Mouse (Mus musculus) liver, embryonic 11.5 days (tissue): Measurements from ENCODE around the gene Mpzl2. TPM values are rescaled to one million over a fixed set of nuclear protein-coding genes. Genes with fewer than 3 reads are reported as not detected.

ENCODE experiments used
- ATAC-seq: fragments of 200-750 bp; cut with Nextera tagmentation; replicated peaks from 2 replicates; pipeline ENCODE4 v1.8.0; 2017; ENCODE audit warnings: moderate number of reproducible peaks, mild to moderate bottlenecking, moderate TSS enrichment, moderate library complexity; ENCODE audit not compliant: low FRiP score
- DNase-seq: peaks from one replicate; pipeline ENCODE4 v3.0.0-alpha.2; 2017; ENCODE audit warnings: low spot score
- H3K27ac ChIP-seq: fragments of 300-500 bp; sonication (generic); 2 replicates; pipeline ENCODE4 v1.5.1; 2014; ENCODE audit warnings: mild to moderate bottlenecking, low read depth, low read length, control low read depth
- H3K27me3 ChIP-seq: fragments of 300-500 bp; sonication (generic); replicated peaks from 2 replicates; pipeline ENCODE4 v1.6.1; 2014; ENCODE audit warnings: low read length, mixed read lengths; ENCODE audit not compliant: control insufficient read depth, insufficient read depth
- H3K36me3 ChIP-seq: fragments of 300-500 bp; sonication (generic); 2 replicates; pipeline ENCODE4 v1.6.1; 2014; ENCODE audit warnings: mild to moderate bottlenecking, low read length, moderate library complexity, mixed read lengths; ENCODE audit not compliant: control insufficient read depth, insufficient read depth
- H3K4me1 ChIP-seq: fragments of 300-500 bp; sonication (generic); replicated peaks from 2 replicates; pipeline ENCODE4 v1.6.1; 2014; ENCODE audit warnings: low read length, mixed read lengths; ENCODE audit not compliant: control insufficient read depth, insufficient read depth
- H3K4me2 ChIP-seq: fragments of 300-500 bp; sonication (generic); 2 replicates; pipeline ENCODE4 v1.6.1; 2014; ENCODE audit warnings: mild to moderate bottlenecking, control low read depth, moderate library complexity
- H3K4me3 ChIP-seq: fragments of 300-500 bp; sonication (generic); 2 replicates; pipeline ENCODE4 v1.5.1; 2014; ENCODE audit warnings: low read depth, low read length, control low read depth
- H3K9ac ChIP-seq: fragments of 300-500 bp; sonication (generic); 2 replicates; pipeline ENCODE4 v1.6.1; 2014; ENCODE audit warnings: low read depth, low read length, control low read depth
- H3K9me3 ChIP-seq: fragments of 300-500 bp; sonication (generic); 2 replicates; pipeline ENCODE4 v1.6.1; 2016; ENCODE audit warnings: low read length, inconsistent platforms, mixed read lengths; ENCODE audit not compliant: control insufficient read depth
- WGBS: fragments of 180-500 bp; shearing (Covaris S2); extraction: QIAGEN DNeasy Blood & Tissue Kit; methylation state at CpG from one replicate; pipeline ENCODE4 v1.1.7; 2014; 5-methylcytosine and 5-hydroxymethylcytosine counted together
- polyA plus RNA-seq: library from polyadenylated mRNA; unstranded; fragments of >200 nt; fragmentation: Nextera tagmentation; extraction: Ambion mirVana; gene quantifications from 2 replicates; pipeline ENCODE4 v1.2.1, GENCODE M21; 2014

The Mpzl2 gene
- polyA plus RNA-seq, 1 experiment from 2014 or later, result 6.5 TPM

DNA sequence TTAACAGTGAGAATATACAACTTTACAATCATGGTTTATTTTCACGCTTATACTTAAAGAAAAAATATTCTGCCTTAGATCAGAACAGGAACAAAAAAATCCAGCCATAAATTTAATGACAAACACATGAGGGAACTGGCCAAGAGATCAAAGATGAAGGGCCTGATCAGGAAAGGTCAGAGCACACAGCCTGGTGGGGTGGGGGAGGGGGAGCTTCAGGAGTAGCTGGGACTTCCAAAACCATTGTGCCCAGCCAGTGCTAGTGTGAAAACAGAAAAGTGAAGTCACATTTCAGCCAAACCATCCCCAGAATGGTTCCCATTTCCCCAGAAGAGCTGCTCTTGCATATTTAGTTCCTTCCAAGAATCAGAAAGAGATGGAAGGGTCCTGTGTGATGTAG, 62.9 kb downstream of the Mpzl2 start:
- no peaks in the 10 kb centered on the region for H3K9me3 ChIP-seq
- no peak overlapping the region for H3K9ac ChIP-seq
- DNase-seq, result no peak
- no peaks in the 10 kb centered on the region for H3K27me3 ChIP-seq
- no peaks in the 10 kb centered on the region for H3K36me3 ChIP-seq
- WGBS, result 80% methylated on average over 1 of the region's 1 CpGs
- H3K4me2 ChIP-seq, result no peak overlapping the region
- ATAC-seq, result no peak
- H3K4me1 ChIP-seq, result no peaks in the 10 kb centered on the region
- H3K27ac ChIP-seq, result no peak overlapping the region
- no peak overlapping the region for H3K4me3 ChIP-seq

DNA sequence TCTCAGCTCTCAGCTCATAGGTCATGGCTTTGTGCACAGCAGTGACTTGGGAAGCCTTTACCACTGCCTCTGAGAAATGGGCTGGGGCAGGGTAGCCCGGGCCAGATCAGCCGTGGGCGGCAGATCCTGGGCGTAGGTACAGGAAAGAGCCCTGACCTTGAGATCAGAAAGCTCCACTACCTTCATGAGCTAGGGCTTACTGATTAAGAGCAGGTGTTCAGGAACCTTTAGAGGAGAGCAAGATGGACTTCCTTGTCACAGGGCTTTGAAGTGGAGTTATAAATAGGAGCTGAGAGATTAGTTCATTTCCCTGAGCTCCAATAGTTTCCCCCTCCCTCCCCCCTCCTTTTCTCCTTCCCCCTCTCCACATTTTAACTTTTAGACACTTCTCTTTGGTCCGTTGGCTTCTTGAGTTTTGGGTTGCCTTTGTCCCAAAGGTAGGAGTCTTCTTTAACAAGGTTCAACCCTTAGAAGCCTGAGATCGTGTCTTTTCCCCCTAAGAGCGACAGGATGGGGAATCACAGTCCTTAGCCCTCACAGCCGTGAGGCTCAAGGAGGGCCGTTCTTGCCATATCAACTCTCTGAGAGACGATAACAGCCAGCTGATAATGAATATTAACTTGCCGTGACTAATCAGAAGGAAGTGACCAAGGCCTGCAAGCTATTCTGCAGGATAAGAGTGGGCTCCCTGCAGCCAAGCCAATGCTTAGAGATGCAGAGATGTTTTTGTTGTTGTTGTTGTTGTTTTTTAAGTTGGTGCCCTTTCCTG, 63.8 kb downstream of the Mpzl2 start:
- Histone ChIP-seq H3K27me3 (no peaks in the 10 kb centered on the region), H3K9ac (no peak overlapping the region), H3K36me3 (no peaks in the 10 kb centered on the region), H3K4me1 (no peaks in the 10 kb centered on the region), H3K9me3 (no peaks in the 10 kb centered on the region), H3K27ac (no peak overlapping the region), H3K4me2 (no peak overlapping the region), H3K4me3 (no peak overlapping the region)
- WGBS, result 45% methylated on average over 11 of the region's 11 CpGs
- ATAC-seq (no peak), DNase-seq (no peak)

Other genes starting within 250 kb of the Mpzl2 start
- gene Tmem25, start 240.5 kb upstream of the Mpzl2 start, polyA plus RNA-seq, result 1.2 and 1.6 TPM in 2 replicates
- 5.2 and 7.3 TPM in 2 replicates for gene Ttc36, start 236.7 kb upstream of the Mpzl2 start, polyA plus RNA-seq
- 6.8 and 9.7 TPM in 2 replicates for gene Kmt2a, start 158.5 kb upstream of the Mpzl2 start, polyA plus RNA-seq
- 671 and 713 TPM in 2 replicates for gene Atp5l, start 119.1 kb upstream of the Mpzl2 start, polyA plus RNA-seq
- gene Ube4a, start 74.2 kb upstream of the Mpzl2 start, polyA plus RNA-seq, result 19.5 and 23.9 TPM in 2 replicates
- 0.23 and 0.55 TPM in 2 replicates for gene Cd3g, start 59.4 kb upstream of the Mpzl2 start, polyA plus RNA-seq
- not detected in 2 replicates for gene Cd3d, start 58.0 kb upstream of the Mpzl2 start, polyA plus RNA-seq
- not detected in 2 replicates for gene Cd3e, start 30.2 kb upstream of the Mpzl2 start, polyA plus RNA-seq
- 1.0 and 1.3 TPM in 2 replicates for gene Mpzl3, start 15.4 kb downstream of the Mpzl2 start, polyA plus RNA-seq
- gene Jaml, start 39.4 kb downstream of the Mpzl2 start, polyA plus RNA-seq, result 0.16 and 0.18 TPM in 2 replicates
- gene Scn2b, start 78.0 kb downstream of the Mpzl2 start, polyA plus RNA-seq, result 1.9 and 2.3 TPM in 2 replicates
- gene Scn4b, start 98.6 kb downstream of the Mpzl2 start, polyA plus RNA-seq, result 0.22 and 0.41 TPM in 2 replicates
- gene BC049352, start 142.2 kb downstream of the Mpzl2 start, polyA plus RNA-seq, result 0.15 TPM in 1 of 2 replicates, not detected in the other
- 0.17 TPM in 1 of 2 replicates, not detected in the other for gene Tmprss4, start 164.3 kb downstream of the Mpzl2 start, polyA plus RNA-seq
- gene Il10ra, start 229.3 kb downstream of the Mpzl2 start, polyA plus RNA-seq, result 5.4 and 6.6 TPM in 2 replicates